Mouse (Mus musculus): ENCODE data around the gene Qprt. TPM values are rescaled to one million over a fixed set of nuclear protein-coding genes. Genes with fewer than 3 reads are reported as not detected.

Gene Qprt
- polyA plus RNA-seq, 1 experiment, result 0.93 TPM

DNA sequence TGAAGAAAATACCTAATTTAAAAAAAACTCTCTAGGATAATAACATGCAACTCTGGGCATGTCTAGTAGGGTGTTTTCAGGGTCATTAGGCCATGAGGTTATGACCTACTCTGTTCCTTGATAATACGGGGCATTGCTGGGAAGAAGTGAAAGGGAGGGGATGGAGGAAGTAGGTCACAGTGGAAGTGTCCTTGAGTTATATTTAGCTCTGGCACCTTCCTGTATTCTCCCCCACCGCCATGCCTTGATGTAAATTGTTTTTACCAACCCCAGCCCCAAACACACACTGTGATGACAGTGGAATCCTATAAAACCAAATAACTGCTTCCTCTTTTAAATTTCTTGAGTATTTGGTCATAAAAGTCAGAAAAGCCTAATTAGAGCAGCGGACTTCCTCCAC is 42.0 kb downstream of the Qprt start:
- TF ChIP-seq CTCF (IDR thresholded peaks at IDR 0.05; ENCODE audit: insufficient read depth, low read length), result no peak
- no peak for TF ChIP-seq POLR2A (IDR thresholded peaks at IDR 0.05; ENCODE audit: borderline replicate concordance, extremely low read depth, low read depth, low read length)

DNA sequence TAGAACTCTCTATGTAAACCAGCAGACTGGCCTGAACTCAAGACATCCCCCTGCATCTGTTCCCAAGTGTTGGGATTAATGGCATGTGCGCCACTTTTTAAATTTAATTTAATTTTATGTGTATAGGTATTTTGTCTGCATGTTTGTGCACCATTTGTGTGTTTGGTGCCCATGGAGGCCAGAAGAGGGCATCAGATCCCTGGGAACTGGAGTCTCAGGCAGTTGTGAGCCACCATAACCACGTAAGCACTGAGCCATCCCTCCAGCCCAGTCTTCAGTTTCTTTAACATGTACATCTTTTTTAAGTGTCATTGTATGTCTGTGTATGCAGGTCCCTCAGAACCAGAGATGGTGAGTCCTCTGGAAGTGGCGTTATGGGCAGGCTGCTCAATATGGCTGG is 44.3 kb downstream of the Qprt start:
- TF ChIP-seq POLR2A (IDR thresholded peaks at IDR 0.05; ENCODE audit: borderline replicate concordance, extremely low read depth, low read depth, low read length) (no peak), CTCF (IDR thresholded peaks at IDR 0.05; ENCODE audit: insufficient read depth, low read length) (0 out of 2 replicates have a peak, but pooled peaks have one; percentile 17)
- whole genome bisulfite sequencing, result 91% methylated on average over 3 of the region's 3 CpGs
- Histone ChIP-seq H3K4me1 (ENCODE audit: control insufficient read depth, insufficient read depth, low read length) (no peaks in the 10 kb centered on the region), H3K4me3 (replicated peaks; ENCODE audit: extremely low read depth, low read depth, low read length) (no peak overlapping the region)
- DNase-seq, result no peak

More for the DNA sequence above, 42.0 kb downstream of the Qprt start:
- 37% methylated on average over 3 of the region's 3 CpGs for WGBS
- H3K4me3 ChIP-seq (replicated peaks; ENCODE audit: extremely low read depth, low read depth, low read length), result no peak overlapping the region
- DNase-seq, result no peak
- no peaks in the 10 kb centered on the region; the same call in 1 of the 2 replicates for H3K4me1 ChIP-seq (ENCODE audit: control insufficient read depth, insufficient read depth, low read length)

DNA sequence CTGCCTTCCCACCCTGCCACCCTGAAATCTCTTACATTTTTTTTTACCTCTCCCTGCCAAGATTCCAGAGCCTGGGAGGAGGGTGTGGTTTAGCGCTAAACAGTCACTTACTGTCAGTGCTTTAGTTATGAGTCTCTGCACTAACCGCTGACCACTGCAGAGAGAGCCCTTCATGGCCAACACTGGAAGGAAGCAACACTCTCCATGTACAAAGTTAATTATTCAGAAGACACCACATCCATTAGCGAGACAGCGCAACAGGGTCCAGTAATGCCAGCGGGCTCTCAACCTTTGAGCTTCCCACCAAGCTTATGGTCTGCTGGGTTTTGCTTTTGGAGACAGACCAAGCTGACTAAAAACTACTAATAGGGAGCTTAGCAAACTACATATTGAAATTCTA is 45.8 kb downstream of the Qprt start:
- 77% methylated on average over 5 of the region's 5 CpGs for WGBS
- no peak for TF ChIP-seq CTCF (IDR thresholded peaks at IDR 0.05; ENCODE audit: insufficient read depth, low read length)
- TF ChIP-seq POLR2A (IDR thresholded peaks at IDR 0.05; ENCODE audit: borderline replicate concordance, extremely low read depth, low read depth, low read length), result no peak
- Histone ChIP-seq H3K4me1 (ENCODE audit: control insufficient read depth, insufficient read depth, low read length) (no peaks in the 10 kb centered on the region), H3K4me3 (replicated peaks; ENCODE audit: extremely low read depth, low read depth, low read length) (no peak overlapping the region)
- no peak for DNase-seq

DNA sequence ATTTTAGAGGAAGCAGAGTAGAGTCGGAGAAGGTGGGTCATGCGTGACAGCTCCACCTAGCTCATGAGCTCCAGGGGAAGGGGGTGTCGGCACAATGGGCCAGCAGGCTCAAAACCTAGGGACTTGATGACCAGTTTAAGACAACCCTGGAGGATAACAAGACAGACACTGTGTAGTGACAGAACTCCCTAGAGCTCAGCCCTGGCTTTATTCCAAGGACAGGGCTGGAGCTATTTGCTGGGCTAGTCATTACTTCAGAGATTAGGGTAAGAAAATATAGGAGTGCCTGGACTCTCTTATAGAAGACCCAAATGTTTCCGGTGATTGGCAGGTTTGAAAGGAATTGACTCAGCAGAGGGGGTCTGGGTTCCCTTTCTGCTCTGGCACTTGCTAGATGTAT is 48.8 kb downstream of the Qprt start:
- DNase-seq, result no peak
- Histone ChIP-seq H3K4me1 (ENCODE audit: control insufficient read depth, insufficient read depth, low read length) (no peaks in the 10 kb centered on the region), H3K4me3 (replicated peaks; ENCODE audit: extremely low read depth, low read depth, low read length) (no peak overlapping the region)
- 77% methylated on average over 4 of the region's 4 CpGs for WGBS
- no peak for TF ChIP-seq POLR2A (IDR thresholded peaks at IDR 0.05; ENCODE audit: borderline replicate concordance, extremely low read depth, low read depth, low read length)
- TF ChIP-seq CTCF (IDR thresholded peaks at IDR 0.05; ENCODE audit: insufficient read depth, low read length), result no peak

DNA sequence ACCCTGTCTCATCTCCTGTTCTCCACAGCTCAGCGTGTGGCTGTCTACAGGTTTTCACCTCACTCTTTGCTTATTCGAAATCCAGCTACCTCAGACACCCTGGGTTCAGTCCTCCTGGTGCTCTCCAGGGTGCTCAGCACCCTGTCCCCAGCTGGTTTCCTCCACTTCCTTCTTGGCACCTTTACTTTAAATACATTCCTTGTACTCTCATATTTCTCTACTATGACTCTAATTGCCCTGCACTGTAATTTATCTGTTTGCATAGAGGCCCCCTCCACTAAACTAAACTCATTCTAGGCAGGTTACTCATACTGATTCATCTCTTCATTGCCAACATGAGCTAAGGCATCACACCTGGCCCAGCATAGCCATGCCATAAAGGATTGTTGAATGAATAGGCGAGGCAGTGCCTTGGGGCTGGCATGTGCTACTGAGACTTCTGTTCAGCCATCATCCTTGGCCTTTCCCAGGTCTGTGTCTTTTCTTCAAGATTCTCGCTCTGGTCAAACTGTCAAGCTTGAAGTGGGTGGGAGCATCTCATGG is 51.1 kb downstream of the Qprt start:
- no peak overlapping the region for H3K4me3 ChIP-seq (replicated peaks; ENCODE audit: extremely low read depth, low read depth, low read length)
- 69% methylated on average over 4 of the region's 4 CpGs for WGBS
- DNase-seq, result no peak
- TF ChIP-seq POLR2A (IDR thresholded peaks at IDR 0.05; ENCODE audit: borderline replicate concordance, extremely low read depth, low read depth, low read length), result no peak
- no peak for TF ChIP-seq CTCF (IDR thresholded peaks at IDR 0.05; ENCODE audit: insufficient read depth, low read length)
- no peaks in the 10 kb centered on the region for H3K4me1 ChIP-seq (ENCODE audit: control insufficient read depth, insufficient read depth, low read length)

DNA sequence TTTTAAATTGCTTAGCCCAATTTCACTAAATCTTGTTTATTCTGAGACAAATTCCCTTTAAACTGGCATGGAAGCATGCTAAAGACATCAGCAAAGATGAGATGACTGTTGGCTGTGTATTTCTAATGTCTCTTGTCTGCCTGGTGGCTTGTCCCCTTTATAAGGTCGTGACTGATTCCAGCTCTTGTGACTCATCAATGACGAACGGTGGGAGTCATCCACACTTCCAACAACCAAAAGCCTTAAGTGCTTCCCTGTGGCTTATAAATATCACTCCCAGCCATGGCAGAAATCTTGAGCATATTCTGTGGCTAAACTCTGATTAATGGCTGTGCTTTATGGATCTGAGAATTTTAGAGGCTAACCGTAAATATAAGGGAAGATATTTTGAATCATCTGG is 55.7 kb downstream of the Qprt start:
- no peak for DNase-seq

DNA sequence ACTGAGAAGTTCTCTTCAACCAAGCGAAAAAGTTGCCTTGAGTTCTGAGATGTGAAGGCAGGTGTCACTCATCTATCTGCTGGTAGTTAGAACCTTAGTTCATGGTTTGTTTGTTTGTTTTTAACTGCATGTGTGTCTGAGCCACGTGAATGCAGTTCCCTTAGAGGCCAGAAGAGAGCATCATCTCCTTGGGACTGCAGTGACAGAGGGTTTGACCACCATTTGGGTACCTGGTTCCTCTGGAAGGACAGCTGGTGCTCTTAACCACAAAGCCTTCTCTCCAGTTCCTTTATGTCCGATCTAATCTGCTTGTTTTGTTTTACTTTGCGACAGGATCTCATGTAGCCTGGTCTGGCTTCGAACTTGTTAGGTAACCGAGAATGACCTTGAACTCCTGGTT is 56.5 kb downstream of the Qprt start:
- WGBS, result 84% methylated on average over 6 of the region's 6 CpGs

More for the DNA sequence above, 55.7 kb downstream of the Qprt start:
- Histone ChIP-seq H3K4me3 (replicated peaks; ENCODE audit: extremely low read depth, low read depth, low read length) (no peak overlapping the region), H3K4me1 (ENCODE audit: control insufficient read depth, insufficient read depth, low read length) (no peaks in the 10 kb centered on the region)
- 69% methylated on average over 4 of the region's 4 CpGs for whole genome bisulfite sequencing
- TF ChIP-seq POLR2A (IDR thresholded peaks at IDR 0.05; ENCODE audit: borderline replicate concordance, extremely low read depth, low read depth, low read length) (no peak), CTCF (IDR thresholded peaks at IDR 0.05; ENCODE audit: insufficient read depth, low read length) (no peak)

More for the DNA sequence above, 56.5 kb downstream of the Qprt start:
- Histone ChIP-seq H3K4me3 (replicated peaks; ENCODE audit: extremely low read depth, low read depth, low read length) (no peak overlapping the region), H3K4me1 (ENCODE audit: control insufficient read depth, insufficient read depth, low read length) (no peaks in the 10 kb centered on the region)
- no peak for DNase-seq
- TF ChIP-seq POLR2A (IDR thresholded peaks at IDR 0.05; ENCODE audit: borderline replicate concordance, extremely low read depth, low read depth, low read length) (no peak), CTCF (IDR thresholded peaks at IDR 0.05; ENCODE audit: insufficient read depth, low read length) (no peak)

Other genes with a start within 250 kb of the Qprt start
- 174 and 210 TPM in 2 replicates for gene Taok2, start 237.5 kb downstream of the Qprt start, polyA plus RNA-seq (2012; rRNA removed)
- gene Tmem219, start 199.3 kb downstream of the Qprt start, polyA plus RNA-seq (2012; rRNA removed), result 83.6 and 92.9 TPM in 2 replicates
- gene Kctd13, start 193.3 kb downstream of the Qprt start, polyA plus RNA-seq (2012; rRNA removed), result 22.4 and 24.5 TPM in 2 replicates
- not detected in 2 replicates for gene Asphd1, start 172.6 kb downstream of the Qprt start, polyA plus RNA-seq (2012; rRNA removed)
- 1.0 TPM in 2 replicates for gene Sez6l2, start 171.7 kb downstream of the Qprt start, polyA plus RNA-seq (2012; rRNA removed)
- 321 and 332 TPM in 2 replicates for gene Cdipt, start 146.3 kb downstream of the Qprt start, polyA plus RNA-seq (2012; rRNA removed)
- gene Cdiptos, start 146.1 kb downstream of the Qprt start, polyA plus RNA-seq (2012; rRNA removed), result 2.0 and 3.3 TPM in 2 replicates
- 82.2 and 125 TPM in 2 replicates for gene Mvp, start 107.6 kb downstream of the Qprt start, polyA plus RNA-seq (2012; rRNA removed)
- gene Pagr1b, start 105.7 kb downstream of the Qprt start, polyA plus RNA-seq (2012; rRNA removed), result 2.6 and 2.8 TPM in 2 replicates
- 5.7 and 7.5 TPM in 2 replicates for gene Pagr1a, start 104.9 kb downstream of the Qprt start, polyA plus RNA-seq (2012; rRNA removed)
- 26.5 and 38.8 TPM in 2 replicates for gene Gm42742, start 101.1 kb downstream of the Qprt start, polyA plus RNA-seq (2012; rRNA removed)
- gene Prrt2, start 101.0 kb downstream of the Qprt start, polyA plus RNA-seq (2012; rRNA removed), result 8.1 and 9.8 TPM in 2 replicates
- gene Maz, start 95.2 kb downstream of the Qprt start, polyA plus RNA-seq (2012; rRNA removed), result 131 and 194 TPM in 2 replicates
- gene Kif22, start 79.8 kb downstream of the Qprt start, polyA plus RNA-seq (2012; rRNA removed), result 0.78 and 1.3 TPM in 2 replicates
- 0.37 and 19.0 TPM in 2 replicates for gene Zg16, start 34.9 kb downstream of the Qprt start, polyA plus RNA-seq (2012; rRNA removed)
- gene AI467606, start 30.9 kb downstream of the Qprt start, polyA plus RNA-seq (2012; rRNA removed), result 45.0 and 49.9 TPM in 2 replicates
- 11.8 and 13.2 TPM in 2 replicates for gene Spn, start 15.6 kb upstream of the Qprt start, polyA plus RNA-seq (2012; rRNA removed)
- 20.7 and 31.0 TPM in 2 replicates for gene Cd2bp2, start 73.8 kb upstream of the Qprt start, polyA plus RNA-seq (2012; rRNA removed)
- 30.3 and 32.9 TPM in 2 replicates for gene Tbc1d10b, start 86.2 kb upstream of the Qprt start, polyA plus RNA-seq (2012; rRNA removed)
- gene Mylpf, start 86.7 kb upstream of the Qprt start, polyA plus RNA-seq (2012; rRNA removed), result 1.3 and 135 TPM in 2 replicates
- 8.9 and 11.6 TPM in 2 replicates for gene Zfp553, start 110.8 kb upstream of the Qprt start, polyA plus RNA-seq (2012; rRNA removed)
- gene Sept1, start 110.9 kb upstream of the Qprt start, polyA plus RNA-seq (2012; rRNA removed), result 26.5 and 28.5 TPM in 2 replicates
- gene Zfp771, start 122.0 kb upstream of the Qprt start, polyA plus RNA-seq (2012; rRNA removed), result 57.4 and 82.8 TPM in 2 replicates
- gene Dctpp1, start 138.5 kb upstream of the Qprt start, polyA plus RNA-seq (2012; rRNA removed), result 17.6 and 17.9 TPM in 2 replicates
- 15.4 and 16.2 TPM in 2 replicates for gene Sephs2, start 151.8 kb upstream of the Qprt start, polyA plus RNA-seq (2012; rRNA removed)
- gene Itgal, start 174.0 kb upstream of the Qprt start, polyA plus RNA-seq (2012; rRNA removed), result 28.2 and 36.9 TPM in 2 replicates
- 31.7 and 35.5 TPM in 2 replicates for gene Zfp768, start 223.4 kb upstream of the Qprt start, polyA plus RNA-seq (2012; rRNA removed)